ENCODE assay signal across 8 mouse cellular contexts in the genomic region with DNA sequence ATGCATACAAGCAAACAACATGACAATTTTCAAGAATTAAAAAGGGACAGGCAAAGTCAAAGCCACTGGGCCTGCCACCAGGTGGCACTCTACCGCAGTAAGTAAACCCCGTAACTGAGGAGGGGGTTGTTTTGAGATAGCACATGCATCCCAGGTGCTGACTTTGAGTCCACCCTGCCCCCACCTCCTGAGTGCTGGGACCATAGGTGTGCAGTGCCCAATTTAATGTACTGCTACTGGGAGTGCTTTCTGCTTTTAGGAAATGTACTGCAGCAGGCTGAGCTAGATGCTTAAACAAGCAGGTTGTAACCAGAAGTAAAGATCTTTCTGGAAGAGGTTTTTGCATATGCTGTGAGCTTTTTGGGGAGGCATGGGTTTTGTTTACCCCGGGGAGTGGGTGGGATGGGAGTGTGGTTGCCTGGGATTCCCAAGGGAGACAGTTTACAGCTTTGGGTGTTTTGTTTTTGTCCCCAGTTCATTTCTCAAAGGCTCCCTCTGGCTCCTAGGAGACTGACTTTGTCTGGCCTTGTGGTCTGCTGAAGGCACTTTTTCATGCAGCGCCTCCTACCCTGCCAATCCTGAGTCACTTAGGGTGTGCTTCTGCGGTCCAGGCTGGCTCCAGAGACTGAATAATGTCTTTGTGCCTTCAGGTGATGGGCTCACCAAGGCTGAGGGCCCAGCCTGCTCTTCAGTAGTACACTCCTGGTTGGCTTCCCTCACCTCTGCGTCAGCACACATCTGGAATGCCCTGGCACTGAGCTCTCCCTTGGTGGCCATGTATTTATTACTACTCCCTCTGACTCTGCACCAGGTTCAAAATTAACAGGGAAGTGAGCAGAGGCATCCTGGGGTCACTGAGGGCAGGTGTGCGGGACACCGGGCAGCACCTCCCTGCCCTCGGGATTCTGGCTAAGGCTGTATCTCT. TPM values are rescaled to one million over a fixed set of nuclear protein-coding genes. Genes with fewer than 3 reads are reported as not detected.
DNase-seq lines count a peak whose midpoint lies in the region; ATAC-seq and TF ChIP-seq lines count a peak whose summit lies in the region.

No protein-coding gene starts in this region.

- TF ChIP-seq POLR2A in thymus, adult 2 months (IDR thresholded peaks at IDR 0.05; ENCODE audit: control insufficient read depth, extremely low read depth, insufficient read depth, low read length, poor library complexity): no peak

- H3K9me3 ChIP-seq in neural tube, embryonic 13.5 days: no peaks in the 10 kb centered on the region

- H3K27me3 ChIP-seq in thymus, adult 2 months (ENCODE audit: control insufficient read depth, insufficient read depth, low read length): peaks cover 6% of the 10 kb centered on the region; the same call in 1 of the 2 replicates
- H3K27me3 ChIP-seq in neural tube, embryonic 13.5 days: peaks cover 20% of the 10 kb centered on the region

- peaks cover 26% of the 10 kb centered on the region for H3K36me3 ChIP-seq in thymus, adult 2 months (ENCODE audit: control insufficient read depth, insufficient read depth, low read length)
- peaks cover 45% of the 10 kb centered on the region for H3K36me3 ChIP-seq in neural tube, embryonic 13.5 days

- peaks cover 28% of the 10 kb centered on the region for H3K4me1 ChIP-seq in thymus, adult 2 months (replicated peaks; ENCODE audit: control insufficient read depth, insufficient read depth, low read length)
- H3K4me1 ChIP-seq in neural tube, embryonic 13.5 days (replicated peaks): peaks cover 81% of the 10 kb centered on the region

- H3K9ac ChIP-seq in neural tube, embryonic 13.5 days: no peak overlapping the region

- H3K27ac ChIP-seq in gastrocnemius, adult 2 months: no peak overlapping the region
- H3K27ac ChIP-seq in thymus, adult 2 months (ENCODE audit: control insufficient read depth, insufficient read depth, low read length): no peak overlapping the region
- peak overlapping the region; percentile 30 for H3K27ac ChIP-seq in neural tube, embryonic 13.5 days (replicated peaks)

- peak; percentile 53 for DNase-seq in gastrocnemius, adult 2 months
- no peak for DNase-seq in gastrocnemius, postnatal 14 days
- peak; percentile 49 for DNase-seq in thymus, adult 2 months
- no peak for DNase-seq in thymus, adult 18-20 months
- peak; percentile 34 to 70 for DNase-seq in cerebellum, postnatal 4 days (ENCODE audit: low spot score in 2 of 2)
- peak; percentile 46 for DNase-seq in kidney, postnatal 14 days
- DNase-seq in layer of hippocampus, adult 9-10 months (ENCODE audit: low spot score): no peak

- ATAC-seq in neural tube, embryonic 13.5 days (ENCODE audit: low read depth): no peak

- intact Hi-C loops in gastrocnemius, adult 2 months (cut with DNase I): loop anchor here (2.0 to 10.0 kb wide), 2 partner anchors 30 to 712 kb away; partner anchors contain the start of gene Cdr2l
- intact Hi-C loops in gastrocnemius, postnatal 14 days (cut with DNase I; ENCODE audit: low total_unique reads): loop anchor here (10.0 kb wide), 1 partner anchor 52 kb away; the partner anchor contains the start of gene Dnaic2

- H3K4me3 ChIP-seq in gastrocnemius, adult 2 months: no peak overlapping the region
- H3K4me3 ChIP-seq in thymus, adult 2 months (ENCODE audit: control insufficient read depth, insufficient read depth, low read length): no peak overlapping the region
- no peak overlapping the region for H3K4me3 ChIP-seq in neural tube, embryonic 13.5 days

- H3K4me2 ChIP-seq in neural tube, embryonic 13.5 days: no peak overlapping the region

- 86% methylated on average over 9 of the region's 9 CpGs for WGBS in thymus, adult 2 months
- 61% methylated on average over 9 of the region's 9 CpGs for WGBS in neural tube, embryonic 13.5 days

- TF ChIP-seq CTCF in gastrocnemius, adult 2 months (IDR thresholded peaks at IDR 0.05): peak; percentile 73
- peak; percentile 78; the same call in 1 of the 2 replicates for TF ChIP-seq CTCF in thymus, adult 2 months (IDR thresholded peaks at IDR 0.05; ENCODE audit: borderline replicate concordance, control insufficient read depth, extremely low read depth, insufficient read depth, low read length, poor library complexity)

RNA-seq across cellular contexts. Expression of gene Ttyh2, which starts 2.2 kb away (rescaled TPM):
- total RNA-seq in gastrocnemius, adult 2 months (2021): 10 to 100 TPM; 15.7 to 17.4 TPM
- total RNA-seq in gastrocnemius, postnatal 14 days (2021): 10 to 100 TPM; 32.9 to 48.2 TPM
- polyA plus RNA-seq in thymus, adult 2 months (2012; rRNA removed): 17.1 and 17.3 TPM in 2 replicates
- 38.8 and 39.1 TPM in 2 replicates for polyA plus RNA-seq in neural tube, embryonic 13.5 days (2015; fragmentation: Nextera tagmentation; extraction: Ambion mirVana)

RNA-seq across cellular contexts. Expression of gene Rpl38, which starts 4.7 kb away (rescaled TPM):
- total RNA-seq in gastrocnemius, adult 2 months (2021): 100 to 1,000 TPM; 544 to 670 TPM
- total RNA-seq in gastrocnemius, postnatal 14 days (2021): 100 to 1,000 TPM; 832 to 884 TPM
- 481 and 516 TPM in 2 replicates for polyA plus RNA-seq in thymus, adult 2 months (2012; rRNA removed)
- 821 and 850 TPM in 2 replicates for polyA plus RNA-seq in neural tube, embryonic 13.5 days (2015; fragmentation: Nextera tagmentation; extraction: Ambion mirVana)

RNA-seq across cellular contexts. Expression of gene Dnaic2, which starts 54.2 kb away (rescaled TPM):
- under 1 TPM; 0.08 to 0.14 TPM for total RNA-seq in gastrocnemius, adult 2 months (2021)
- under 1 TPM; 0.49 to 0.68 TPM for total RNA-seq in gastrocnemius, postnatal 14 days (2021)
- 1.9 TPM in 2 replicates for polyA plus RNA-seq in thymus, adult 2 months (2012; rRNA removed)
- polyA plus RNA-seq in neural tube, embryonic 13.5 days (2015; fragmentation: Nextera tagmentation; extraction: Ambion mirVana): 2.9 TPM in 2 replicates

Comparison
In these comparisons a context has a peak if more than half of its experiments do, and no peak if none do; other contexts are left out.
1. DNase-seq: peak in gastrocnemius, adult 2 months (single experiment), thymus, adult 2 months (single experiment), cerebellum, postnatal 4 days (2 of 2) and kidney, postnatal 14 days (single experiment); none in gastrocnemius, postnatal 14 days (single experiment), thymus, adult 18-20 months (0 of 2) and layer of hippocampus, adult 9-10 months (single experiment).